Mouse (Mus musculus) heart, adult 2 months (tissue): Measurements from ENCODE around the gene Crym. TPM values are rescaled to one million over a fixed set of nuclear protein-coding genes. Genes with fewer than 3 reads are reported as not detected.

Experiments used
- DNase-seq, 2 experiments: peaks; one replicate each; pipeline ENCODE4 v3.0.0; 2021
- H3K27ac ChIP-seq: fragments of 200-600 bp; 2 replicates; pipeline ENCODE4 v1.8.1; 2022
- H3K27me3 ChIP-seq: fragments of 200-500 bp; 2 replicates; pipeline ENCODE4 v1.6.1; 2012; ENCODE audit warnings: mild to moderate bottlenecking, low read length, inconsistent platforms, mixed read lengths; ENCODE audit not compliant: control insufficient read depth, insufficient read depth
- H3K36me3 ChIP-seq: fragments of 200-500 bp; 2 replicates; pipeline ENCODE4 v1.6.1; 2012; ENCODE audit warnings: low read length, inconsistent platforms; ENCODE audit not compliant: control insufficient read depth, insufficient read depth
- H3K4me1 ChIP-seq: fragments of 200-500 bp; 2 replicates; pipeline ENCODE4 v1.6.1; 2011; ENCODE audit warnings: low read length; ENCODE audit not compliant: control insufficient read depth, insufficient read depth
- H3K4me3 ChIP-seq: fragments of 200-600 bp; 2 replicates; pipeline ENCODE4 v1.8.1; 2022
- H3K79me2 ChIP-seq: fragments of 200-500 bp; replicated peaks from 2 replicates; pipeline ENCODE4 v1.6.1; 2012; ENCODE audit warnings: mild to moderate bottlenecking, inconsistent platforms, low read length, moderate library complexity, mixed read lengths; ENCODE audit not compliant: control insufficient read depth, insufficient read depth
- H3K9ac ChIP-seq: fragments of 200-500 bp; 2 replicates; pipeline ENCODE4 v1.6.1; 2012; ENCODE audit warnings: low read depth, mild to moderate bottlenecking, control low read depth, inconsistent platforms, low read length, mixed read lengths
- CTCF ChIP-seq: fragments of 200-600 bp; IDR thresholded peaks from 2 replicates; pipeline ENCODE4 v1.8.1; 2022; ENCODE audit warnings: antibody characterized with exemption, mild to moderate bottlenecking, moderate library complexity
- EP300 ChIP-seq: fragments of 200-500 bp; IDR thresholded peaks from 2 replicates; pipeline ENCODE4 v1.6.1; 2011; ENCODE audit warnings: low read depth, low read length, control low read depth; ENCODE audit not compliant: insufficient read depth
- POLR2A ChIP-seq: fragments of 200-500 bp; IDR thresholded peaks from 2 replicates; pipeline ENCODE4 v1.6.1; 2011; ENCODE audit warnings: mild to moderate bottlenecking, low read depth, low read length, control low read depth; ENCODE audit not compliant: insufficient read depth
- WGBS: fragments of 180-500 bp; shearing (Covaris S2); methylation state at CpG from one replicate; pipeline ENCODE4 v1.1.7; 2018; 5-methylcytosine and 5-hydroxymethylcytosine counted together
- intact Hi-C: fragments of 180-260 bp; cut with DNase I; formaldehyde crosslinking; loops from one replicate; pipeline ENCODE4 v1.15.1; 2025
- polyA plus RNA-seq: library from polyadenylated mRNA; depleted of rRNA; stranded (reverse); fragments of >200 nt; gene quantifications from 2 replicates; pipeline ENCODE4 v1.2.3, GENCODE M21; 2012
- total RNA-seq, 2 experiments: library from RNA; stranded (reverse); gene quantifications; 2 replicates each; pipeline ENCODE4 v1.2.3; 2021

The Crym gene
- total and polyA plus RNA-seq, 3 experiments, result 0.34 to 0.39 (median 0.37) TPM

GRCm38 (mm10) chr7:120195207-120195606 is 6.7 kb downstream of the Crym start:
- Histone ChIP-seq H3K4me1 (peaks cover 1% of the 10 kb centered on the region), H3K79me2 (no peaks in the 10 kb centered on the region), H3K27ac (no peak overlapping the region), H3K36me3 (no peaks in the 10 kb centered on the region), H3K27me3 (no peaks in the 10 kb centered on the region), H3K4me3 (no peak overlapping the region), H3K9ac (no peak overlapping the region)
- WGBS, result 80% methylated on average over 4 of the region's 4 CpGs
- TF ChIP-seq CTCF (no peak), EP300 (no peak), POLR2A (no peak)
- no peak for DNase-seq
- intact Hi-C loops, result no loop called here

GRCm38 (mm10) chr7:120192816-120193215 is 9.1 kb downstream of the Crym start:
- Histone ChIP-seq H3K27ac (no peak overlapping the region), H3K9ac (no peak overlapping the region), H3K4me3 (no peak overlapping the region), H3K4me1 (peaks cover 2% of the 10 kb centered on the region), H3K36me3 (no peaks in the 10 kb centered on the region), H3K27me3 (no peaks in the 10 kb centered on the region), H3K79me2 (no peaks in the 10 kb centered on the region)
- intact Hi-C loops, result no loop called here
- TF ChIP-seq CTCF (no peak), EP300 (no peak), POLR2A (no peak)
- 86% methylated on average over 6 of the region's 6 CpGs for WGBS
- no peak for DNase-seq

- Histone ChIP-seq H3K9ac (no peak overlapping the region), H3K27me3 (no peaks in the 10 kb centered on the region), H3K4me1 (peaks cover 2% of the 10 kb centered on the region), H3K4me3 (no peak overlapping the region), H3K27ac (no peak overlapping the region), H3K36me3 (no peaks in the 10 kb centered on the region), H3K79me2 (no peaks in the 10 kb centered on the region)
- DNase-seq, result no peak
- intact Hi-C loops, result no loop called here
- 32% methylated on average over 3 of the region's 3 CpGs for WGBS
- TF ChIP-seq POLR2A (no peak), EP300 (no peak), CTCF (no peak)
Measured at GRCm38 (mm10) chr7:120192207-120192606, 9.7 kb downstream of the Crym start.

- 9% methylated on average over 8 of the region's 8 CpGs for WGBS
- H3K79me2 ChIP-seq, result no peaks in the 10 kb centered on the region
- H3K4me3 ChIP-seq, result no peak overlapping the region
- H3K4me1 ChIP-seq, result peaks cover 2% of the 10 kb centered on the region
- H3K27ac ChIP-seq, result no peak overlapping the region
- no peak for DNase-seq
- no peaks in the 10 kb centered on the region for H3K27me3 ChIP-seq
- no peak for TF ChIP-seq EP300
- no peak for TF ChIP-seq CTCF
- no peak for TF ChIP-seq POLR2A
- no peak overlapping the region for H3K9ac ChIP-seq
- intact Hi-C loops, result no loop called here
- H3K36me3 ChIP-seq, result no peaks in the 10 kb centered on the region
Measured at GRCm38 (mm10) chr7:120190150-120190665, 11.7 kb downstream of the Crym start.

GRCm38 (mm10) chr7:120189369-120190149 is 12.4 kb downstream of the Crym start:
- Histone ChIP-seq H3K4me1 (peaks cover 2% of the 10 kb centered on the region), H3K9ac (no peak overlapping the region), H3K79me2 (no peaks in the 10 kb centered on the region), H3K36me3 (no peaks in the 10 kb centered on the region), H3K27me3 (no peaks in the 10 kb centered on the region), H3K4me3 (no peak overlapping the region), H3K27ac (no peak overlapping the region)
- DNase-seq, result no peak
- no peak for TF ChIP-seq EP300
- TF ChIP-seq CTCF, result no peak
- no peak for TF ChIP-seq POLR2A
- intact Hi-C loops, result no loop called here
- WGBS, result 50% methylated on average over 8 of the region's 8 CpGs

- Histone ChIP-seq H3K36me3 (no peaks in the 10 kb centered on the region), H3K79me2 (no peaks in the 10 kb centered on the region), H3K27ac (no peak overlapping the region), H3K4me1 (peaks cover 2% of the 10 kb centered on the region), H3K4me3 (no peak overlapping the region), H3K9ac (no peak overlapping the region), H3K27me3 (no peaks in the 10 kb centered on the region)
- TF ChIP-seq CTCF, result no peak
- TF ChIP-seq EP300, result no peak
- TF ChIP-seq POLR2A, result no peak
- 92% methylated on average over 5 of the region's 5 CpGs for WGBS
- intact Hi-C loops, result no loop called here
- no peak for DNase-seq
Measured at GRCm38 (mm10) chr7:120188946-120189345, 13.0 kb downstream of the Crym start.
